Mouse (Mus musculus) embryonic facial prominence, embryonic 12.5 days (tissue): ENCODE measurements around the gene Zmynd8. TPM values are rescaled to one million over a fixed set of nuclear protein-coding genes. Genes with fewer than 3 reads are reported as not detected.

Experiments
- ATAC-seq: fragments of 200-750 bp; cut with Nextera tagmentation; 2 replicates; pipeline ENCODE4 v1.8.0; 2017; ENCODE audit not compliant: insufficient number of reproducible peaks, insufficient read depth, low FRiP score, low TSS enrichment
- H3K27ac ChIP-seq: fragments of 300-500 bp; sonication (generic); 2 replicates; pipeline ENCODE4 v1.5.1; 2016; ENCODE audit warnings: mild to moderate bottlenecking
- H3K27me3 ChIP-seq: fragments of 300-500 bp; sonication (generic); 2 replicates; pipeline ENCODE4 v1.6.1; 2016; ENCODE audit warnings: mild to moderate bottlenecking, moderate library complexity
- H3K36me3 ChIP-seq: fragments of 300-500 bp; sonication (generic); 2 replicates; pipeline ENCODE4 v1.6.1; 2016; ENCODE audit warnings: mild to moderate bottlenecking
- H3K4me1 ChIP-seq: fragments of 300-500 bp; sonication (generic); 2 replicates; pipeline ENCODE4 v1.6.1; 2016
- H3K4me2 ChIP-seq: fragments of 300-500 bp; sonication (generic); replicated peaks from 2 replicates; pipeline ENCODE4 v1.6.1; 2016; ENCODE audit warnings: mild to moderate bottlenecking, moderate library complexity
- H3K4me3 ChIP-seq: fragments of 300-500 bp; sonication (generic); 2 replicates; pipeline ENCODE4 v1.5.1; 2016; ENCODE audit warnings: mild to moderate bottlenecking
- H3K9ac ChIP-seq: fragments of 300-500 bp; sonication (generic); 2 replicates; pipeline ENCODE4 v1.6.1; 2016; ENCODE audit warnings: mild to moderate bottlenecking, moderate library complexity
- H3K9me3 ChIP-seq: fragments of 300-500 bp; sonication (generic); 2 replicates; pipeline ENCODE4 v1.6.1; 2016; ENCODE audit warnings: mild to moderate bottlenecking, moderate library complexity
- WGBS: fragments of 180-500 bp; shearing (Covaris S2); methylation state at CpG from one replicate; pipeline ENCODE4 v1.1.7; 2016; 5-methylcytosine and 5-hydroxymethylcytosine counted together
- polyA plus RNA-seq: library from polyadenylated mRNA; unstranded; fragments of >200 nt; fragmentation: Nextera tagmentation; extraction: Ambion mirVana; gene quantifications from 2 replicates; pipeline ENCODE4 v1.2.1, GENCODE M21; 2016

The Zmynd8 gene
- polyA plus RNA-seq, 1 experiment from 2014 or later: 64.2 TPM

DNA sequence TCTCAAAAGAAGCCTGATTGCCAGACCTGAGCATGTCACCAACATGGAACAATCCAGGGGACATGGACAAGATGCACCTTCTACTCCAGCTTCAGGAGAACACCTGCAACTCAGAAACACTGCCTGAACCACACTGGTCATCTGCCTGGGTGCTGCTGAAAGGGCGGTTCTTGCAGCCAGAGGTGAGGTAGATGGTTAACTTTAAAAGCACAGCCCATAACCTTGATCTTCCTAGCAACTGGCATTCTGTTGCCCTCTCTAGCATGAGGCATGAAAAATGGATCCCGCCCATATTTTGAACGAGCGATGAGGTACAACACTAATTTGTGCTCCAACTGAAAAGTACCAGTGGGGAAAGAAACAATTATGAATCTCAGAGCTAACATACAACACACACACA lies 21.6 kb downstream of the Zmynd8 start:
- Histone ChIP-seq H3K36me3 (peaks cover 17% of the 10 kb centered on the region), H3K27me3 (no peaks in the 10 kb centered on the region), H3K9ac (no peak overlapping the region), H3K4me2 (no peak overlapping the region), H3K4me1 (peaks cover 96% of the 10 kb centered on the region), H3K27ac (peak overlapping the region; percentile 100; the same call in 1 of the 2 replicates), H3K9me3 (no peaks in the 10 kb centered on the region), H3K4me3 (no peak overlapping the region)
- ATAC-seq: no peak
- 68% methylated on average over 4 of the region's 4 CpGs for WGBS

DNA sequence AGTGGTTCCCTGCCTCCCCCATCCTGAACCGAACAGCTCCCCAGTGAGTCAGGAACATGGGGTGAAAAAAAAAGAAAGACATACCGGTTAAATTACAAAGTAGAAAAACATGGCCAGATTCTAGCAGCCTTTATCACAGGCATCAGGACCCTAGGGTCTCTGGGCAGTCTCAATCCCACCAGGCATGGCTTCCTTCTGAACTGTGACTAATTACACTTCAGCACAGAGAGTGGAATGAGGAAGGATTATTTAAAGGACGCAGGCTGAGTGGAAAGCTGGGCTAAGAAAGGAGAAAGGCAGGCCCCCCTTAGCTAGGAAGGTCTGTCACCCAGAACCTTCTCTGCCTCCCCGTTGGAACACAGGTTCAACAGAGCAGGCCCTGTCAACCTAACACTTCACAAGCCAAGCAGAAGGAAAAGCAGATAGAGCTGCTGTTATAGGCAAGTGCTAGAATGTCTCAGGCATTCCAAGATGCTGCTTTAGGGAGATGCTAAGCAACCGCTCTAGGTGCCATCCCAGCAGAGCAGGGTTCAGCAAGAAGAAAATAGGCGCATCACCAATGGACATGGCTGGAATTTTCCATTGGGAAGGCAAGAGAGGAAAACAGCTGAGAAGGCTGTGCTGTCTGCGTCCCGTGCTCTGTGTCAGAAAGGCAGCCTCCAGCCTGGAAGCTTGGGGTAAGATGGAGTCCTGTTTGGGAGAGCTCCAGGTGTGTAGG lies 22.5 kb downstream of the Zmynd8 start:
- peaks cover 17% of the 10 kb centered on the region for H3K36me3 ChIP-seq
- H3K4me2 ChIP-seq: peak overlapping the region; percentile 19; the same call in 1 of the 2 replicates
- peak overlapping the region; percentile 88 for H3K27ac ChIP-seq
- H3K4me1 ChIP-seq: peaks cover 87% of the 10 kb centered on the region
- no peaks in the 10 kb centered on the region for H3K9me3 ChIP-seq
- no peak for ATAC-seq
- H3K27me3 ChIP-seq: no peaks in the 10 kb centered on the region
- H3K4me3 ChIP-seq: no peak overlapping the region
- 33% methylated on average over 8 of the region's 8 CpGs for WGBS
- peak overlapping the region; percentile 19; the same call in 1 of the 2 replicates for H3K9ac ChIP-seq

DNA sequence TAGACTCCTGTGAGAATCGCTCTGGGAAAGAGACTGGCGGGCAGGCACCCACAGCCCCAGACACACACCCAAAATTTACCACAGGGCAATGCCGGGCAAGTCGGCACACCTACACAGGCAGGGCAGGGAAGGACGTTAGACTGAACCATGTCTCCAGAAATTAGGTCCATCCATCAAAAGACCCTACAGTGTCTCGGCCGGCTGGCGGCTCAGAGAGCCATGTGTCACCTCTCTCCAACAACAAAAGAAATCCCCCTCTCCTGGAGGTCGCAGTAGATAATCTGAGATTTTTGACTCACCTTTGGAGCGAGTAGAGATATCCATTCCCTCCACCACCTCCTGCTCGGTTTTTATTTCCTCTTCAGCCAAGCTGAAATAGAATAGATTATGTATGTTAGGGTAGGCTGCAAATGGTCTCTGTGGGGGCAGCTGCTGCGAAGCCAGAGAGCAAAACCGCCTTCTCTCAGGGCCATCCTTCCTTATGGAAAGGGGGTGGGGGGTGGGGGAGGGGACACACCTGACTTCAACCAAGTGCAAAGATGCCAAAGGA lies 23.3 kb downstream of the Zmynd8 start:
- Histone ChIP-seq H3K36me3 (peaks cover 17% of the 10 kb centered on the region), H3K4me3 (no peak overlapping the region), H3K9ac (peak overlapping the region; percentile 20), H3K27me3 (no peaks in the 10 kb centered on the region), H3K4me2 (peak overlapping the region; percentile 24), H3K4me1 (peaks cover 79% of the 10 kb centered on the region), H3K27ac (peak overlapping the region; percentile 88), H3K9me3 (no peaks in the 10 kb centered on the region)
- no peak for ATAC-seq
- WGBS: 22% methylated on average over 13 of the region's 13 CpGs

DNA sequence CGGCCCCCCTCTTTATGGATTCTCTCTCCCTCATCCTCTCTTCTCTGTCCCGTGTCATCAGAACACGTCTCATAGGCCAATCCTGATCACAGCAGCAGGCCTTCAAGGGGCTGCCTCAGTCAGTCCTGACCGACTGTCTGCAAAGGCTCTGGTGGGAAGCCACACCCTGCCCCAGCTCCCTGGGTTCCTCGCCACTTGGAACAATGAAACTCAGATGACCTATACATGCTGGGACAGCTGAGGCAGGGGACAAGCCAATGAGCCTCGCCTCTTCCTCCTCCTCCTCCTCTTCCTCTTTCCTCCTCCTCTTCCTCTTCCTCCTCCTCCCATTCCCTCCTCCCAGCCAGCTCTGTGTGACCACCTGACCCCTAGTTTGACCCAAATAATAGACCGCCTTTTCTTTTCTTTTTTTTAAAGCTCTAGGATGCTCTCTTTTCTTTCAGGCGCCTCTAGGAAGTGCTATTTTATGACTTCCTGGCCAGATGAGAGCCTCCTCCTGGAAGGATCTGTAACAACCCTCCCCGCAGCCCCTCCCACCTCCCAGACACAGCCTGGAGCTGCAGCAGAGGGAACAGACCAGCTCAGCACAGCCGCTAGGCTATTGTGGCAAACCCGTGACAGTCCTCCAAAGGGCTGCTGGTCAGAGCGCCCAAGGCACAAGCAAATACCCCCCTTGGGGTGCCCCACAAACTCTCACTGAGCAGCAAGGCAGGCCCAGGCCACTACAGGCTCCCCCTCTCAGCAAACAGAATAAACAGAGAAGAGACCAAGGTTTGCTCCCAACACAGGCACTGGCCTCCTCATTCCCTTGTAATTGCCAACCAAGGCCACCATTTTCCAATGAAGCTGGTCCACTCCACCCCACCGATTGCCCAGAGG lies 24.1 kb downstream of the Zmynd8 start:
- no peaks in the 10 kb centered on the region for H3K9me3 ChIP-seq
- H3K4me1 ChIP-seq: peaks cover 71% of the 10 kb centered on the region
- peak overlapping the region; percentile 24 for H3K4me2 ChIP-seq
- H3K4me3 ChIP-seq: no peak overlapping the region
- H3K27ac ChIP-seq: peak overlapping the region; percentile 88
- ATAC-seq: peak; percentile 38; the same call in 1 of the 2 replicates
- H3K27me3 ChIP-seq: no peaks in the 10 kb centered on the region
- WGBS: 36% methylated on average over 13 of the region's 13 CpGs
- H3K36me3 ChIP-seq: peaks cover 17% of the 10 kb centered on the region
- peak overlapping the region; percentile 20 for H3K9ac ChIP-seq

DNA sequence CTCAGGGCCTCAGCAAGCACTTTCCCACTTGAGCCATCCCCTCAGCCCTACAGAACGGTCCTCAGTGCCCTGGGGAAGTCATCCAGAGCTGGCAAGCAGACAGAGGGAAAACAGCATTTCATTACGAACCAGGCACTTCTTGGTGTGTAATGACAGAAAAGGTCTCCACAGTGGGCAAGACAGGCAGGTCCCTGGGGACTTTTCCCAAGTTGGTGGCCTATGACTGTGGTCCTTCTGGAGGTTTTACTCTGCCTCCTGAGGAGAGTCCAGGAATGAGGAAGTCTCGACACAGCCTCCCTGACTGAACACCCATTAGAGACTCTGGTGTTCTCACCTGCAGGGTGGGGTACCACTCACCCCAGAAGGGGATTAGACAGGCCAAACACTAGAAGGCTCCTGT lies 25.0 kb downstream of the Zmynd8 start:
- H3K36me3 ChIP-seq: peaks cover 17% of the 10 kb centered on the region
- H3K27ac ChIP-seq: peak overlapping the region; percentile 88
- no peak overlapping the region for H3K9ac ChIP-seq
- no peaks in the 10 kb centered on the region for H3K9me3 ChIP-seq
- no peak for ATAC-seq
- H3K27me3 ChIP-seq: no peaks in the 10 kb centered on the region
- H3K4me1 ChIP-seq: peaks cover 69% of the 10 kb centered on the region
- 62% methylated on average over 3 of the region's 3 CpGs for WGBS
- no peak overlapping the region for H3K4me3 ChIP-seq
- H3K4me2 ChIP-seq: no peak overlapping the region

DNA sequence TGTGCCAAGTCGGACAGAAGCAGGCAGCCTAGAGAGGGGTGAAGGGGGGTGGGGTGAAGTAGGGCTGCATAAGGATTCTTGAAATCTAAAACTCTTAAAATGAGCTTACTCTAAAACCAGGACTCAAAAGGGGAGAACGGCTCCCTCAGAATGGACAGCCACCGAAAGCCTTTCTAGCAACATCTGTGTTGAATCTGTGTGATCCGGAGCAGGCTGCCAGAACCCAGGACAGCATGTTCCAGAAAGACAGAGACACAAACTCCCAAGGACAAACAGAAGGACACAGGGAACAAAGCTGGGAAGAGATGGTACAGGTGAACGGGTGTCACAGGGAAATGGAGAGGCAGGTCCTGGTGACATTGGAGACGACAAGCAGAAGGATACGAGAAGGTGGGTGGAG lies 25.6 kb downstream of the Zmynd8 start:
- Histone ChIP-seq H3K4me1 (peaks cover 69% of the 10 kb centered on the region), H3K27ac (peak overlapping the region; percentile 88), H3K4me3 (no peak overlapping the region), H3K9me3 (no peaks in the 10 kb centered on the region), H3K9ac (no peak overlapping the region), H3K4me2 (no peak overlapping the region), H3K36me3 (peaks cover 17% of the 10 kb centered on the region), H3K27me3 (no peaks in the 10 kb centered on the region)
- no peak for ATAC-seq
- WGBS: 54% methylated on average over 7 of the region's 7 CpGs

DNA sequence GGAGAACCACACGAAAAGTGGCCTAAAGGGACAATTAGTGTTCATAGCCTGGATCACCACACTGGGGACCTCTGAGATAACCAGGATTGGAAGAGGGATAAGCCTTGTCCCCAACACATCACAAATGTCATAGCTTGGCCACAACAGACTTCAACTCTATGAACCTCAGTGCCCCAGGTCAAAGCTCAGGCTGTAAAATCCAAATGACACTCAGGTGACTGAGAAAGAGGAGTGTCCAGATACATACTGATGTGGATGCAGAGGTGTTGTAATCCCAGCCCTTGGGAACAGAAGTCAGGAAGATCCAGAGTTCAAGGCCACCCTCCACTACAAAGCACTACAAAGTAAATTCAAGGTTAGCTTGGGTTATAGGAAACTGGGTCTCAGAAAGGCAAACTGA lies 29.6 kb downstream of the Zmynd8 start:
- Histone ChIP-seq H3K4me1 (peaks cover 58% of the 10 kb centered on the region), H3K36me3 (peaks cover 16% of the 10 kb centered on the region), H3K27ac (peak overlapping the region; percentile 69; the same call in 1 of the 2 replicates), H3K9ac (no peak overlapping the region), H3K4me2 (no peak overlapping the region), H3K9me3 (no peaks in the 10 kb centered on the region), H3K4me3 (no peak overlapping the region), H3K27me3 (no peaks in the 10 kb centered on the region)
- no peak for ATAC-seq
- WGBS: 69% methylated on average over 1 of the region's 1 CpGs

DNA sequence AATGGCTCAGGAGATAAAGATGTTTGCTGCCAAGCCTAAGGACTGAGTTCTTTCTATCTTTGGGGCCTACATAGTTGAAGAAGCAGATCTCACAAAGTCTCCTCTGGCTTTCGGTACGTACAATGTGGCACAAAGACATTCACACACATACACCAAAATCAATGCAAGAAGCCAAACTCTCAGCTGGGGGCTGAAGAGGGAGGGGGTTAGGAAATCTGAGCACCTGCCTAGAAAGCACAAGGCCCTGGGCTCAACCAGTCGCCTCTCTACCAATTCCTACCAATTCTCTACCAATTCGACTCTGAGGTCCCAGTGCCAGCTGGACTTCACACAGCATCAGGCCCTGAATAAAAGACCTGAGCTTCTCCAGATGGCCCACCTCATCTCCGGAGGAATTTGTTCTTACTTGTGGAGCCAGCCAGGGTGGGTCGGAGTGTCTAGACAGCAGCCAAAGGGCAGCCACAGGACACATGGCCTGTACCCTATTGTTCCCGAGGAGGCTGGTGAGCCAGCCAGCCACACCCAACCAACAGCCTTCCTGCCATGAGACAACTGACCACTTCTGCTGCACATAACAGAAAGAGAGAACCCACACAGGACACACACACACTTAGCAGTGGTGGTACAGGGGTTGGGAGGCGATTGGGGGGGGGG lies 30.2 kb downstream of the Zmynd8 start:
- peak overlapping the region; percentile 69 for H3K27ac ChIP-seq
- whole genome bisulfite sequencing: 66% methylated on average over 8 of the region's 8 CpGs
- no peaks in the 10 kb centered on the region for H3K9me3 ChIP-seq
- ATAC-seq: no peak
- H3K4me1 ChIP-seq: peaks cover 59% of the 10 kb centered on the region
- 0 out of 2 replicates have a peak overlapping the region, but pooled peaks have one; percentile 10 for H3K9ac ChIP-seq
- H3K4me2 ChIP-seq: no peak overlapping the region
- peaks cover 10% of the 10 kb centered on the region for H3K36me3 ChIP-seq
- H3K4me3 ChIP-seq: no peak overlapping the region
- no peaks in the 10 kb centered on the region for H3K27me3 ChIP-seq

DNA sequence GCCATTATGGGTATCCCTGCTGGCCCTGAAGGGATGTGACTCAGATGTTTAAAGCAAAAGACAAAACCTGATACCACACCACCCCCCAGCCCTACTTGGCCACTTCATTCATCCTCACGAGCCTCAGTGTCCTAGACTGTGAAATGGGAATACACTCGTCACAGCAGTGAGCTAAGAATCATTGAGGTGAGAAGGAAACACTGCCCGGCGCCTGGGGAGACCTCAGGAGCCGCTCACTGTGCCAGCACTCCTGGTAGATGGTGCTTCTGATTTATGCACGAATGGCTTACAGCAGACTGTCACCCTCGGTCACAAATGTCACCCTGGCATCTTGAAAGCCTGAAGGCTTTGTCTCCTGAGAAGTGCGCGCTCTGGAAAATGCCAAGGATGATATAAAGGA lies 31.3 kb downstream of the Zmynd8 start:
- Histone ChIP-seq H3K9me3 (no peaks in the 10 kb centered on the region), H3K27ac (peak overlapping the region; percentile 84), H3K4me3 (no peak overlapping the region), H3K27me3 (no peaks in the 10 kb centered on the region), H3K9ac (no peak overlapping the region), H3K4me2 (no peak overlapping the region), H3K36me3 (peaks cover under 1% of the 10 kb centered on the region; the same call in 1 of the 2 replicates), H3K4me1 (peaks cover 54% of the 10 kb centered on the region)
- 81% methylated on average over 9 of the region's 9 CpGs for WGBS
- ATAC-seq: no peak

DNA sequence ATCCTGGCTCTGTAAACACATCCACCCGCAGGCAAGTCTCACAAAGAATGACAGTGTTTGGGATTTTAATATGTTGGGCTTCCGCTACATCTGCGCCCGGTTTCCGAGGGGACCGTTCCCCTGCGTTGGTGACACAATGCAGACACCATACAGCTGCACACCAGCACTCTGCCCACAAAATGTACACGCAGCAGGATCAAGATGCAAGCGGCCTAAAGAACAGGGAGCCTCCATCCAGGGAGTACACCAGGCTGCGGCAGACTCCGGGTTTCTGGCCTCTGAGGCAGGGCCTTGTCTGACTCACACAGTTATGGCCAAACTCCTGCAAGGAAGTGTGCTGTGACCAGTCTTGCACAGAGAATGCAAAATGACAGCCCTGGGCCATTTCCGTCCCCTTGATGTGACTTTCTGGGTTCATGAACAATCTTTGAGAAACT lies 31.8 kb downstream of the Zmynd8 start:
- WGBS: 54% methylated on average over 12 of the region's 12 CpGs
- no peak overlapping the region for H3K9ac ChIP-seq
- H3K9me3 ChIP-seq: no peaks in the 10 kb centered on the region
- H3K27me3 ChIP-seq: no peaks in the 10 kb centered on the region
- no peaks in the 10 kb centered on the region; the same call in 1 of the 2 replicates for H3K36me3 ChIP-seq
- peaks cover 56% of the 10 kb centered on the region for H3K4me1 ChIP-seq
- no peak for ATAC-seq
- peak overlapping the region; percentile 84 for H3K27ac ChIP-seq
- no peak overlapping the region for H3K4me3 ChIP-seq
- H3K4me2 ChIP-seq: no peak overlapping the region

DNA sequence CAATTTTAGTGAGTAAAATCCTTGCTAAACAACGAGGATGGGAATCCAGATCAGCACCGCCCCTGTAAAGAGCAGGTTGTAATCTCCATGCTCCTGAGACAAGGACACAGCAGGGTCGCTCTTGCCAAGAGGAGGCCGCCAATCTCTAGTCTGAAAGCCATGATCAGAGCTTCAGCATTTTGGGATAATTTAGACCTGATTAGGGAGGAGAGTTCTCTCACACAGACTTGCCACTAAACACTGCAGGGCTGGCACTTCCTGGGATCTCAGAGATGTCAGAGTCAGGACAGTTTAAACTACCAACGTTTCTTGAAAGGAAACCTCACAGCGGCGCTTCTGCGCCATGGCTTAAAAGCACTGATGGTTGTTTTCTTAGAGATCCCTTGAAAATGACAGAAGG lies 32.4 kb downstream of the Zmynd8 start:
- Histone ChIP-seq H3K4me1 (peaks cover 60% of the 10 kb centered on the region), H3K27ac (peak overlapping the region; percentile 84), H3K4me3 (no peak overlapping the region), H3K9me3 (no peaks in the 10 kb centered on the region), H3K27me3 (no peaks in the 10 kb centered on the region), H3K4me2 (no peak overlapping the region), H3K36me3 (peaks cover 3% of the 10 kb centered on the region; the same call in 1 of the 2 replicates), H3K9ac (no peak overlapping the region)
- ATAC-seq: no peak
- WGBS: 50% methylated on average over 8 of the region's 8 CpGs
